Mouse (Mus musculus) lung, embryonic 15.5 days (tissue): ENCODE results near the gene Prss16. TPM values are rescaled to one million over a fixed set of nuclear protein-coding genes. Genes with fewer than 3 reads are reported as not detected.
"Not testable (repeated sequence)": the region's sequence is repeated elsewhere in the genome, so short reads cannot be mapped to it uniquely, and the experiment has no call there.

Experiments used
- ATAC-seq: fragments of 200-750 bp; cut with Nextera tagmentation; 2 replicates; pipeline ENCODE4 v1.8.0; 2017; ENCODE audit warnings: moderate number of reproducible peaks, borderline replicate concordance; ENCODE audit not compliant: low FRiP score, low TSS enrichment; ENCODE audit errors: extremely low read depth
- H3K27ac ChIP-seq: fragments of 300-500 bp; sonication (generic); 2 replicates; pipeline ENCODE4 v1.5.1; 2015; ENCODE audit warnings: moderate library complexity, mild to moderate bottlenecking, inconsistent platforms
- H3K27me3 ChIP-seq: fragments of 300-500 bp; sonication (generic); 2 replicates; pipeline ENCODE4 v1.6.1; 2015; ENCODE audit warnings: inconsistent platforms
- H3K36me3 ChIP-seq: fragments of 300-500 bp; sonication (generic); 2 replicates; pipeline ENCODE4 v1.6.1; 2015; ENCODE audit warnings: inconsistent platforms
- H3K4me1 ChIP-seq: fragments of 300-500 bp; sonication (generic); 2 replicates; pipeline ENCODE4 v1.6.1; 2015; ENCODE audit warnings: inconsistent platforms
- H3K4me2 ChIP-seq: fragments of 300-500 bp; sonication (generic); 2 replicates; pipeline ENCODE4 v1.6.1; 2015; ENCODE audit warnings: inconsistent platforms, mild to moderate bottlenecking, moderate library complexity
- H3K4me3 ChIP-seq: fragments of 300-500 bp; sonication (generic); 2 replicates; pipeline ENCODE4 v1.5.1; 2015; ENCODE audit warnings: mild to moderate bottlenecking, inconsistent platforms
- H3K9ac ChIP-seq: fragments of 300-500 bp; sonication (generic); 2 replicates; pipeline ENCODE4 v1.6.1; 2015; ENCODE audit warnings: inconsistent platforms
- H3K9me3 ChIP-seq: fragments of 300-500 bp; sonication (generic); 2 replicates; pipeline ENCODE4 v1.6.1; 2016; ENCODE audit warnings: inconsistent platforms
- WGBS: fragments of 180-500 bp; shearing (Covaris S2); methylation state at CpG from one replicate; pipeline ENCODE4 v1.1.7; 2015; 5-methylcytosine and 5-hydroxymethylcytosine counted together
- polyA plus RNA-seq: library from polyadenylated mRNA; unstranded; fragments of >200 nt; fragmentation: Nextera tagmentation; extraction: Ambion mirVana; gene quantifications from 2 replicates; pipeline ENCODE4 v1.2.1, GENCODE M21; 2015

Prss16 gene
- polyA plus RNA-seq, 1 experiment from 2014 or later: 36.4 TPM

- Histone ChIP-seq H3K9me3 (no peaks in the 10 kb centered on the region), H3K36me3 (no peaks in the 10 kb centered on the region), H3K4me2 (peak overlapping the region; percentile 63), H3K27me3 (no peaks in the 10 kb centered on the region), H3K27ac (peak overlapping the region; percentile 95), H3K9ac (peak overlapping the region; percentile 58), H3K4me1 (peaks cover 26% of the 10 kb centered on the region), H3K4me3 (peak overlapping the region; percentile 40)
- under 1% methylated on average over 13 of the region's 13 CpGs for WGBS
- no peak for ATAC-seq
These were observed 32.4 kb upstream of the Prss16 start for GRCm38 (mm10) chr13:22041651-22042567.

- H3K36me3 ChIP-seq, H3K9me3 ChIP-seq, H3K27me3 ChIP-seq: not testable (repeated sequence)
- Histone ChIP-seq H3K4me2 (peak within 1 kb of the TSS; percentile 63), H3K4me1 (peaks cover 34% of the 10 kb centered on the region), H3K27ac (peak within 1 kb of the TSS; percentile 95), H3K4me3 (peak within 1 kb of the TSS; percentile 41), H3K9ac (peak within 1 kb of the TSS; percentile 58)
- peak; percentile 68 for ATAC-seq
- WGBS: under 1% methylated on average over 27 of the region's 27 CpGs
These were observed 31.6 kb upstream of the Prss16 start, which contains the start of gene Hist1h4i for GRCm38 (mm10) chr13:22041142-22041536. Gene Hist1h4i, minus strand, starts transcription at chr13:22041362.

- 1% methylated on average over 24 of the region's 24 CpGs for WGBS
These were observed 31.1 kb upstream of the Prss16 start for GRCm38 (mm10) chr13:22040464-22041141.

GRCm38 (mm10) chr13:22039951-22040463 is 30.5 kb upstream of the Prss16 start:
- H3K9ac ChIP-seq: peak overlapping the region; percentile 51
- 2% methylated on average over 2 of the region's 2 CpGs for WGBS
- H3K9me3 ChIP-seq: no peaks in the 10 kb centered on the region
- peak overlapping the region; percentile 63 for H3K4me2 ChIP-seq
- no peak for ATAC-seq
- peak overlapping the region; percentile 95 for H3K27ac ChIP-seq
- peaks cover 35% of the 10 kb centered on the region for H3K4me1 ChIP-seq
- peak overlapping the region; percentile 41 for H3K4me3 ChIP-seq
- no peaks in the 10 kb centered on the region for H3K36me3 ChIP-seq
- no peaks in the 10 kb centered on the region for H3K27me3 ChIP-seq

More at GRCm38 (mm10) chr13:22040464-22041141, 31.1 kb upstream of the Prss16 start:
- H3K4me1 ChIP-seq: peaks cover 35% of the 10 kb centered on the region
- H3K4me2 ChIP-seq: peak overlapping the region; percentile 63
- H3K27me3 ChIP-seq: no peaks in the 10 kb centered on the region
- no peak; the same call in 1 of the 2 replicates for ATAC-seq
- H3K9ac ChIP-seq: peak overlapping the region; percentile 51
- H3K9me3 ChIP-seq: no peaks in the 10 kb centered on the region
- peak overlapping the region; percentile 95 for H3K27ac ChIP-seq
- H3K4me3 ChIP-seq: peak overlapping the region; percentile 41
- H3K36me3 ChIP-seq: no peaks in the 10 kb centered on the region

GRCm38 (mm10) chr13:22039364-22039763 is 29.8 kb upstream of the Prss16 start:
- WGBS: 53% methylated on average over 5 of the region's 5 CpGs
- no peaks in the 10 kb centered on the region for H3K36me3 ChIP-seq
- no peaks in the 10 kb centered on the region for H3K27me3 ChIP-seq
- no peaks in the 10 kb centered on the region for H3K9me3 ChIP-seq
- H3K9ac ChIP-seq: no peak overlapping the region
- H3K4me2 ChIP-seq: peak overlapping the region; percentile 63; the same call in 1 of the 2 replicates
- peaks cover 30% of the 10 kb centered on the region for H3K4me1 ChIP-seq
- no peak overlapping the region for H3K4me3 ChIP-seq
- H3K27ac ChIP-seq: peak overlapping the region; percentile 95
- ATAC-seq: no peak

GRCm38 (mm10) chr13:22037415-22037814 is 27.9 kb upstream of the Prss16 start:
- H3K27me3 ChIP-seq: no peaks in the 10 kb centered on the region
- no peak overlapping the region for H3K4me2 ChIP-seq
- H3K27ac ChIP-seq: peak overlapping the region; percentile 93; the same call in 1 of the 2 replicates
- H3K4me1 ChIP-seq: peaks cover 35% of the 10 kb centered on the region
- ATAC-seq: no peak
- H3K9ac ChIP-seq: no peak overlapping the region
- WGBS: 50% methylated on average over 2 of the region's 2 CpGs
- H3K36me3 ChIP-seq: no peaks in the 10 kb centered on the region
- H3K4me3 ChIP-seq: no peak overlapping the region
- no peaks in the 10 kb centered on the region for H3K9me3 ChIP-seq

GRCm38 (mm10) chr13:22036986-22037385 is 27.4 kb upstream of the Prss16 start:
- ATAC-seq: no peak
- H3K27ac ChIP-seq: peak overlapping the region; percentile 93
- whole genome bisulfite sequencing: 41% methylated on average over 3 of the region's 3 CpGs
- peak overlapping the region; percentile 45 for H3K4me3 ChIP-seq
- H3K9ac ChIP-seq: peak overlapping the region; percentile 61
- no peaks in the 10 kb centered on the region for H3K9me3 ChIP-seq
- H3K4me2 ChIP-seq: peak overlapping the region; percentile 73
- peaks cover 31% of the 10 kb centered on the region for H3K4me1 ChIP-seq
- H3K27me3 ChIP-seq: no peaks in the 10 kb centered on the region
- no peaks in the 10 kb centered on the region for H3K36me3 ChIP-seq

GRCm38 (mm10) chr13:22036149-22036956 is 26.8 kb upstream of the Prss16 start:
- H3K36me3 ChIP-seq: no peaks in the 10 kb centered on the region
- peak overlapping the region; percentile 93 for H3K27ac ChIP-seq
- H3K4me3 ChIP-seq: peak overlapping the region; percentile 45
- H3K9ac ChIP-seq: peak overlapping the region; percentile 61
- no peaks in the 10 kb centered on the region for H3K27me3 ChIP-seq
- ATAC-seq: peak; percentile 7
- H3K9me3 ChIP-seq: no peaks in the 10 kb centered on the region
- peak overlapping the region; percentile 73 for H3K4me2 ChIP-seq
- WGBS: 2% methylated on average over 20 of the region's 23 CpGs
- H3K4me1 ChIP-seq: peaks cover 29% of the 10 kb centered on the region

GRCm38 (mm10) chr13:22035267-22036148 is 26.0 kb upstream of the Prss16 start, which contains the start of the genes Hist1h2ah and Hist1h2bk:
Gene Hist1h2ah, minus strand, starts transcription at chr13:22035568.
Gene Hist1h2bk, plus strand, starts transcription at chr13:22035870.
- peak within 1 kb of the TSS; percentile 93 for H3K27ac ChIP-seq
- H3K9ac ChIP-seq: peak within 1 kb of the TSS; percentile 61
- H3K27me3 ChIP-seq, H3K36me3 ChIP-seq, H3K9me3 ChIP-seq: not testable (repeated sequence)
- ATAC-seq: peak; percentile 99
- 1% methylated on average over 28 of the region's 69 CpGs for WGBS
- H3K4me2 ChIP-seq: peak within 1 kb of the TSS; percentile 73
- H3K4me1 ChIP-seq: peaks cover 32% of the 10 kb centered on the region
- peak within 1 kb of the TSS; percentile 45 for H3K4me3 ChIP-seq

GRCm38 (mm10) chr13:22034443-22035266 is 25.1 kb upstream of the Prss16 start:
- Histone ChIP-seq H3K9me3 (no peaks in the 10 kb centered on the region), H3K4me2 (peak overlapping the region; percentile 73), H3K4me1 (peaks cover 27% of the 10 kb centered on the region), H3K4me3 (peak overlapping the region; percentile 45), H3K27me3 (no peaks in the 10 kb centered on the region), H3K27ac (peak overlapping the region; percentile 93), H3K36me3 (no peaks in the 10 kb centered on the region), H3K9ac (peak overlapping the region; percentile 46)
- 2% methylated on average over 14 of the region's 14 CpGs for WGBS
- ATAC-seq: no peak
